Mouse (Mus musculus) embryonic facial prominence, embryonic 14.5 days (tissue): Measurements from ENCODE around the gene Ythdc1. TPM values are rescaled to one million over a fixed set of nuclear protein-coding genes. Genes with fewer than 3 reads are reported as not detected.
"Not testable (repeated sequence)": the region's sequence is repeated elsewhere in the genome, so short reads cannot be mapped to it uniquely, and the experiment has no call there.

ENCODE experiments used
- ATAC-seq: fragments of 200-750 bp; cut with Nextera tagmentation; 2 replicates; pipeline ENCODE4 v1.8.0; 2017; ENCODE audit warnings: low read depth, moderate number of reproducible peaks, moderate TSS enrichment
- DNase-seq: peaks from one replicate; pipeline ENCODE4 v3.0.0-alpha.2; 2015; ENCODE audit warnings: low spot score
- H3K27ac ChIP-seq: fragments of 300-500 bp; sonication (generic); replicated peaks from 2 replicates; pipeline ENCODE4 v1.5.1; 2014; ENCODE audit warnings: low read depth, mild to moderate bottlenecking, low read length, moderate library complexity
- H3K27me3 ChIP-seq: fragments of 300-500 bp; sonication (generic); replicated peaks from 2 replicates; pipeline ENCODE4 v1.6.1; 2014; ENCODE audit warnings: low read length; ENCODE audit not compliant: control insufficient read depth, insufficient read depth
- H3K36me3 ChIP-seq: fragments of 300-500 bp; sonication (generic); 2 replicates; pipeline ENCODE4 v1.6.1; 2014; ENCODE audit warnings: low read length, mixed read lengths; ENCODE audit not compliant: control insufficient read depth, insufficient read depth
- H3K4me1 ChIP-seq: fragments of 300-500 bp; sonication (generic); 2 replicates; pipeline ENCODE4 v1.6.1; 2014; ENCODE audit warnings: antibody characterized with exemption, low read length; ENCODE audit not compliant: control insufficient read depth, insufficient read depth
- H3K4me2 ChIP-seq: fragments of 300-500 bp; sonication (generic); 2 replicates; pipeline ENCODE4 v1.6.1; 2014; ENCODE audit warnings: low read depth, mild to moderate bottlenecking, low read length, moderate library complexity, mixed read lengths
- H3K4me3 ChIP-seq: fragments of 300-500 bp; sonication (generic); 2 replicates; pipeline ENCODE4 v1.5.1; 2014; ENCODE audit warnings: low read depth, mild to moderate bottlenecking, low read length
- H3K9ac ChIP-seq: fragments of 300-500 bp; sonication (generic); 2 replicates; pipeline ENCODE4 v1.6.1; 2014; ENCODE audit warnings: low read depth, mild to moderate bottlenecking, low read length, moderate library complexity, mixed read lengths
- H3K9me3 ChIP-seq: fragments of 300-500 bp; sonication (generic); 2 replicates; pipeline ENCODE4 v1.6.1; 2016; ENCODE audit warnings: low read length; ENCODE audit not compliant: control insufficient read depth
- WGBS: fragments of 180-500 bp; shearing (Covaris S2); extraction: QIAGEN DNeasy Blood & Tissue Kit; methylation state at CpG from one replicate; pipeline ENCODE4 v1.1.7; 2014; 5-methylcytosine and 5-hydroxymethylcytosine counted together
- polyA plus RNA-seq: library from polyadenylated mRNA; unstranded; fragments of >200 nt; fragmentation: Nextera tagmentation; extraction: Ambion mirVana; gene quantifications from 2 replicates; pipeline ENCODE4 v1.2.1, GENCODE M21; 2014

Ythdc1 gene
- polyA plus RNA-seq, 1 experiment from 2014 or later = 42.5 TPM

DNA sequence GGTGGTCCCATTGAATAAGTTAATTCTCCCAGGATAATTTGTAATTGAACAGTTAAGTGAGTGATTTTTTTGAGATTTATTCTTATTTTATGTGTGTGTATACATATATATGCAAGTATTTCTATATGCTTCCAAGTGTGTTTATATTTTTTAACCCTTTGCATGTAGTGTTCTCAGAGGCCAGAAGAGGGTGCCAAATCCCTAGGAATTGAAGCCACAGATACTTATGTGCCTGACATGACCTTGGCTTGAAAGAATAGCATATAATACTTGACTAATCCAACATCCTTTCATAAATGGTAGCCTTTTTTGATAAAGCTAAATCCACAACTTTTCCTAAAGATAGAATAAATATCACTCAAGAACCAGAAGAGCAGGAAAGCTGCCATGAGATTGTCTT, 46.1 kb downstream of the Ythdc1 start:
- Histone ChIP-seq H3K36me3 (no peaks in the 10 kb centered on the region), H3K9me3 (no peaks in the 10 kb centered on the region), H3K9ac (no peak overlapping the region), H3K27me3 (no peaks in the 10 kb centered on the region), H3K4me2 (no peak overlapping the region), H3K4me3 (no peak overlapping the region), H3K27ac (no peak overlapping the region), H3K4me1 (no peaks in the 10 kb centered on the region)
- DNase-seq (peak; percentile 49), ATAC-seq (no peak; the same call in 1 of the 2 replicates)

- Histone ChIP-seq H3K36me3 (no peaks in the 10 kb centered on the region), H3K27me3 (no peaks in the 10 kb centered on the region), H3K9me3 (no peaks in the 10 kb centered on the region), H3K9ac (no peak overlapping the region), H3K4me3 (no peak overlapping the region), H3K4me1 (no peaks in the 10 kb centered on the region), H3K4me2 (no peak overlapping the region), H3K27ac (no peak overlapping the region)
- ATAC-seq (peak; percentile 50), DNase-seq (peak; percentile 31)
- WGBS = 40% methylated on average over 5 of the region's 5 CpGs
Observed at GRCm38 (mm10) chr5:86851658-86852057, 47.6 kb downstream of the Ythdc1 start.

DNA sequence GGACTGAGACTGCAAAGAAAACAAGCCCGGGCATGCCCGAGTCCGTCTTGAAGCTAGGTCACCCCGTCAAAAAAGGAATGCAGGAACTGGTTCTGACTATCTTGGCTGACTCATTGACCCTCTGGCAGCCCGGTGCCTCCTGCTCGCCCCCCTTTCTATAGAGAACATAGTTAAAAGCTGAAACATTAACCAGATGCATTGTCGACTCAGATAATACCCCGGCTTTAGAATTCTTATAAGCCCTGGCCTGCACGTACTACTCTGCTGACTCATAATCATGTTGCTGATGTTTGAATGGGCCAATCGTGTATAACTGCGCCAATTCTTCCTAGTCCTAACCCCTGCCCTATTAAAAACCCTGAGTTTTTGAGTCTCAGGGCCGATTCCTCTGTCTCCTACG, 52.5 kb downstream of the Ythdc1 start:
- 67% methylated on average over 13 of the region's 13 CpGs for WGBS
- H3K27me3 ChIP-seq, H3K9ac ChIP-seq: not testable (repeated sequence)

GRCm38 (mm10) chr5:86857682-86858081, 53.7 kb downstream of the Ythdc1 start:
- H3K36me3 ChIP-seq = no peaks in the 10 kb centered on the region
- H3K9me3 ChIP-seq = no peaks in the 10 kb centered on the region
- H3K4me1 ChIP-seq = no peaks in the 10 kb centered on the region
- H3K27ac ChIP-seq = no peak overlapping the region
- no peak for DNase-seq
- WGBS = 27% methylated on average over 1 of the region's 1 CpGs
- no peak overlapping the region for H3K4me3 ChIP-seq
- no peak for ATAC-seq
- no peaks in the 10 kb centered on the region for H3K27me3 ChIP-seq
- no peak overlapping the region for H3K9ac ChIP-seq
- H3K4me2 ChIP-seq = no peak overlapping the region

More for the DNA sequence above, 52.5 kb downstream of the Ythdc1 start:
- not testable (repeated sequence) for H3K4me1 ChIP-seq, H3K27ac ChIP-seq, H3K9me3 ChIP-seq, H3K4me3 ChIP-seq, H3K4me2 ChIP-seq, ATAC-seq, H3K36me3 ChIP-seq, DNase-seq

GRCm38 (mm10) chr5:86858336-86858735, 54.3 kb downstream of the Ythdc1 start:
- Histone ChIP-seq H3K27me3 (no peaks in the 10 kb centered on the region), H3K4me3 (no peak overlapping the region), H3K4me1 (no peaks in the 10 kb centered on the region), H3K9ac (no peak overlapping the region), H3K4me2 (no peak overlapping the region), H3K36me3 (no peaks in the 10 kb centered on the region), H3K9me3 (no peaks in the 10 kb centered on the region), H3K27ac (no peak overlapping the region)
- ATAC-seq (no peak), DNase-seq (peak; percentile 8)
- WGBS = 50% methylated on average over 3 of the region's 3 CpGs

DNA sequence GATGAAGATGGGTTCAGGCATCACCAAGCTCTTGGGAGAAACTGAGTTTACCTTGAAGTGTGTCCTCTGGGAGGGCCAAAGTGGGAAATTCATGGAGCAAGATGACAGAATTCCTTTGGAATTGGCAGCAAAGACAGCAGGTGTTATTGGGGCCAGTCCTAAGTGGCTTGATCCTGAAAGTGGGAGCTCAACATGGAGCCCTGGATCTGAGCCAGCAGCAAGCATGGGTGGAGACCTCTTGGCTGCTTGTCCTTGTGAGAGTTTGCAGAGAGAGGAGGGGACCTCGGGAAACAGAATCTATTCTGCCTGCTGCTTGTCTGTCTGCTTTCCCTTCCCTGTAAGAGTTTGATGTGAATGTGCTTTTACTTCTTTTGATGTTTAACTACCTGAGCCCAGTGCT, 67.9 kb downstream of the Ythdc1 start:
- Histone ChIP-seq H3K27me3 (no peaks in the 10 kb centered on the region), H3K9ac (no peak overlapping the region), H3K4me1 (no peaks in the 10 kb centered on the region), H3K4me3 (no peak overlapping the region), H3K27ac (no peak overlapping the region), H3K36me3 (no peaks in the 10 kb centered on the region), H3K9me3 (no peaks in the 10 kb centered on the region), H3K4me2 (no peak overlapping the region)
- no peak for ATAC-seq
- WGBS = 17% methylated on average over 1 of the region's 1 CpGs
- DNase-seq = no peak

Other genes with a start within 250 kb of the Ythdc1 start
- 0.14 and 0.31 TPM in 2 replicates for gene Tmprss11f, start 171.8 kb upstream of the Ythdc1 start, polyA plus RNA-seq
- 0.81 and 1.1 TPM in 2 replicates for gene Tmprss11b, start 127.9 kb upstream of the Ythdc1 start, polyA plus RNA-seq
- gene Tmprss11e, start 58.4 kb upstream of the Ythdc1 start, polyA plus RNA-seq = 0.05 and 0.24 TPM in 2 replicates
- 0.04 TPM in 1 of 2 replicates, not detected in the other for gene Ugt2b34, start 102.7 kb downstream of the Ythdc1 start, polyA plus RNA-seq
- not detected in 2 replicates for gene Ugt2b1, start 122.3 kb downstream of the Ythdc1 start, polyA plus RNA-seq
- not detected in 2 replicates for gene Ugt2b35, start 196.6 kb downstream of the Ythdc1 start, polyA plus RNA-seq